In the genomic region with DNA sequence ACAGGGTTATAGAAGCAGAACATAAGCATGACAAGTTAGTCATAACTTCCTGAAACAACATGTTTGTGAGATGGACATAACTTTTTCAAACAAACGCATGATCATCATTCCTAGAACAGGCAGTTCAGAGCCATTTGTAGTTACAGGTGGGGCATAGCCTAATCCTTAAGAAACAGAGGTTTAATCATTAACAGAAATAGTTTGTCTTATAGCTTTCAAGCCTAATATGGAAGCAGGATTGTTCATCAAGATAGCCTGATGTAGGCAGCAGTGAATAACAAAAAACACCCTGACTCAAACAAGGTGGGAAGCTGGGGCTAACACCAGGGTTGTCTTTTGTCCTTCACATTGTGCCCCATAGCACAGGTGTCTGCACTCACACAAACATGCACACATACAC, we compare ENCODE assay signal across 21 mouse cellular contexts.
"Had no signal": no experiment of that assay in that cellular context is flagged by ENCODE, and none has a peak within 500 bp of the region (broad histone marks: within the 10 kb centered on the region; RNA-seq: fewer than 3 reads in every experiment).

No protein-coding gene starts in this region.

- H3K9me3 ChIP-seq: limb, embryonic 12.5 days; limb, embryonic 15.5 days; lung, embryonic 15.5 days; midbrain, embryonic 15.5 days; neural tube, embryonic 12.5 days; neural tube, embryonic 15.5 days had no signal

- DNase-seq: kidney, adult 18-20 months; kidney, adult 9 months; kidney, postnatal 10 days; kidney, postnatal 36 days; left cerebral cortex, postnatal 4 days; liver, postnatal 0 days; lung, postnatal 14 days; lung, postnatal 4 days; retina, postnatal 1 day; thymus, adult 2 months; thymus, postnatal 14 days; thymus, postnatal 4 days had no signal

- H3K4me1 ChIP-seq: neural tube, embryonic 15.5 days had no signal

- H3K27me3 ChIP-seq: lung, embryonic 15.5 days had no signal

- H3K9ac ChIP-seq: limb, embryonic 12.5 days; limb, embryonic 15.5 days; liver, embryonic 14.5 days; liver, postnatal 0 days; lung, embryonic 15.5 days; midbrain, embryonic 15.5 days; neural tube, embryonic 12.5 days; neural tube, embryonic 15.5 days had no signal

- H3K36me3 ChIP-seq: limb, embryonic 12.5 days; limb, embryonic 15.5 days; lung, embryonic 15.5 days; midbrain, embryonic 15.5 days; neural tube, embryonic 12.5 days; neural tube, embryonic 15.5 days had no signal

- H3K4me3 ChIP-seq: limb, embryonic 12.5 days; limb, embryonic 15.5 days; lung, embryonic 15.5 days; midbrain, embryonic 15.5 days; neural tube, embryonic 12.5 days; neural tube, embryonic 15.5 days had no signal

- H3K27ac ChIP-seq: limb, embryonic 12.5 days; limb, embryonic 15.5 days; liver, embryonic 14.5 days; lung, embryonic 15.5 days; midbrain, embryonic 15.5 days; neural tube, embryonic 12.5 days; neural tube, embryonic 15.5 days had no signal

- H3K4me2 ChIP-seq: limb, embryonic 12.5 days; limb, embryonic 15.5 days; liver, embryonic 11.5 days; lung, embryonic 15.5 days; midbrain, embryonic 11.5 days; midbrain, embryonic 15.5 days; neural tube, embryonic 12.5 days; neural tube, embryonic 15.5 days had no signal

- ATAC-seq: liver, postnatal 0 days; midbrain, embryonic 15.5 days had no signal
